In genomic region chr8:50967386-50967785, GRCm38 (mm10) we compare ENCODE assay signal across 12 mouse cellular contexts.
A peak's percentile ranks its signal among the peaks of the same experiment; 100 is the strongest.
DNase-seq lines count a peak whose midpoint lies in the region; ATAC-seq lines count a peak whose summit lies in the region.
"Had no signal": no experiment of that assay in that cellular context is flagged by ENCODE, and none has a peak within 500 bp of the region (broad histone marks: within the 10 kb centered on the region; RNA-seq: fewer than 3 reads in every experiment).

No protein-coding gene starts in this region.

- H3K4me2 ChIP-seq in midbrain, embryonic 14.5 days (ENCODE audit: low read length), result no peak overlapping the region

- WGBS in midbrain, embryonic 14.5 days, result 38% methylated on average over 4 of the region's 4 CpGs
- WGBS in midbrain, embryonic 10.5 days, result 56% methylated on average over 4 of the region's 4 CpGs

- no peak overlapping the region for H3K27ac ChIP-seq in midbrain, embryonic 14.5 days (replicated peaks; ENCODE audit: low read depth, low read length)
- no peak overlapping the region for H3K27ac ChIP-seq in midbrain, embryonic 10.5 days (replicated peaks)
- H3K27ac ChIP-seq: heart, embryonic 10.5 days had no signal

- H3K9me3 ChIP-seq in midbrain, embryonic 14.5 days (ENCODE audit: control insufficient read depth, low read length), result no peaks in the 10 kb centered on the region
- H3K9me3 ChIP-seq in midbrain, embryonic 10.5 days (replicated peaks), result no peaks in the 10 kb centered on the region
- H3K9me3 ChIP-seq: heart, embryonic 10.5 days had no signal

- H3K4me3 ChIP-seq in midbrain, embryonic 14.5 days (replicated peaks; ENCODE audit: low read depth, low read length), result no peak overlapping the region
- no peak overlapping the region for H3K4me3 ChIP-seq in midbrain, embryonic 10.5 days
- H3K4me3 ChIP-seq: heart, embryonic 10.5 days had no signal

- H3K36me3 ChIP-seq in midbrain, embryonic 14.5 days (ENCODE audit: control insufficient read depth, insufficient read depth, low read length), result no peaks in the 10 kb centered on the region
- no peaks in the 10 kb centered on the region for H3K36me3 ChIP-seq in midbrain, embryonic 10.5 days
- H3K36me3 ChIP-seq: heart, embryonic 10.5 days had no signal

- peak; percentile 63 to 64 for DNase-seq in cerebellum, postnatal 10 days
- no peak for DNase-seq in cerebellum, adult 11 months
- DNase-seq in midbrain, embryonic 14.5 days, result peak; percentile 83
- no peak for DNase-seq in midbrain, embryonic 10.5 days (ENCODE audit: low spot score)
- DNase-seq in layer of hippocampus, postnatal 25 days (ENCODE audit: extremely low spot score in 1 of 2, low spot score in 1 of 2), result peak; percentile 16 to 68
- DNase-seq in right cerebral cortex, postnatal 4 days, result peak; percentile 65
- DNase-seq in adrenal gland, adult 18-20 months (ENCODE audit: low spot score in 2 of 2), result no peak
- DNase-seq: B cell, adult 2 months; lung, postnatal 14 days; thymus, postnatal 4 days had no signal

- no peak overlapping the region for H3K9ac ChIP-seq in midbrain, embryonic 14.5 days (replicated peaks; ENCODE audit: low read length)

- no peaks in the 10 kb centered on the region for H3K4me1 ChIP-seq in midbrain, embryonic 14.5 days (ENCODE audit: control insufficient read depth, insufficient read depth, low read length)
- H3K4me1 ChIP-seq in midbrain, embryonic 10.5 days, result no peaks in the 10 kb centered on the region
- H3K4me1 ChIP-seq: heart, embryonic 10.5 days had no signal

- no peak for ATAC-seq in midbrain, embryonic 14.5 days (ENCODE audit: low FRiP score, low TSS enrichment)
- no peak for ATAC-seq in CD4-positive, CD25-positive, alpha-beta regulatory T cell, adult 4 months

- H3K27me3 ChIP-seq in midbrain, embryonic 14.5 days (ENCODE audit: control insufficient read depth, insufficient read depth, low read length), result no peaks in the 10 kb centered on the region
- no peaks in the 10 kb centered on the region for H3K27me3 ChIP-seq in midbrain, embryonic 10.5 days (ENCODE audit: low read depth, poor library complexity, severe bottlenecking)

Comparison
In these comparisons a context has a peak if more than half of its experiments do, and no peak if none do; other contexts are left out.
1. DNase-seq: peak in cerebellum, postnatal 10 days (2 of 2), midbrain, embryonic 14.5 days (single experiment), layer of hippocampus, postnatal 25 days (2 of 2) and right cerebral cortex, postnatal 4 days (single experiment); none in cerebellum, adult 11 months (single experiment), midbrain, embryonic 10.5 days (single experiment) and adrenal gland, adult 18-20 months (0 of 2).